Mouse (Mus musculus): ENCODE measurements around the gene Noct.

The Noct gene

GRCm38 (mm10) chr3:51232205-51232910 lies 8.1 kb downstream of the Noct start:
- no peak for DNase-seq

DNA sequence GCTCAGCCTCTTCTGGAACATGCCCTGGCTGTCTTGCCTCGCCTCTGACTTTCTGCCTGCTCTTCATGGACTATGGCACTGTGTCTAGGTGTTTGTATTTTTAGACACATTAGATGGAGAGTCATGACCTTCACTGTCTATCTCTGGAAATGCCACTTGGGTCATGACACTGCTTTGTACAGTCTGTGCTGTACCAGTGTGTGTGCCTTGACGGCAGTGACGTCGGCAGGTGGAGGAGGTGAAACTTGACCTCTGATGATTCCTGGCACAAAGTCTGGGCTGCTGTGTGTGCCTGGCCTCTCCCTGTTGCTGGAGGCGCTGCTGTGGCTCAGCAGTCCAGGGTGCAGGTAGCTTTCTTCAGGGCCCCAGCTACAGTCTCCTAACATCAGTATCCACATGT lies 9.2 kb downstream of the Noct start:
- no peak for DNase-seq

- peak; percentile 79 for DNase-seq
These were observed 9.9 kb downstream of the Noct start for GRCm38 (mm10) chr3:51233918-51234751.

GRCm38 (mm10) chr3:51234752-51235055 lies 10.5 kb downstream of the Noct start:
- no peak for DNase-seq

DNA sequence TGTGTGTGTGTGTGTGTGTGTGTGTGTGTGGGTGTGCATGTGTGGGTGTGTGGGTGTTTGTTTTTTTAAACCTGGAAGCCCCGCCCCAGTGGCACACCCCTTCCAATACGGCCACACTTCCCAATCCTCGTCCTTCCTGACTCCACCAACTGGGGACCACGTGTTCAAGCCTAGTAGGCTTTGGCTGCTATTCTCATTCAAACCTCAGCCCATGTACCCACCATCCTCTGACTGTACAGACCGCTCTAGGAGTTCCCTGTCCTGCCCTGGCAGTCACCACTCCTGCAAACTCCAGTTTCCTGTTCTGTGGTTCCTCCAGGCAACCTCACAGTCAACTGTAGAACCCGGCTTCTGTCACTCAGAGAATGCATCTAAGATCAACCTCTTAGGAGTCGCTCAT lies 14.3 kb downstream of the Noct start:
- DNase-seq = no peak

DNA sequence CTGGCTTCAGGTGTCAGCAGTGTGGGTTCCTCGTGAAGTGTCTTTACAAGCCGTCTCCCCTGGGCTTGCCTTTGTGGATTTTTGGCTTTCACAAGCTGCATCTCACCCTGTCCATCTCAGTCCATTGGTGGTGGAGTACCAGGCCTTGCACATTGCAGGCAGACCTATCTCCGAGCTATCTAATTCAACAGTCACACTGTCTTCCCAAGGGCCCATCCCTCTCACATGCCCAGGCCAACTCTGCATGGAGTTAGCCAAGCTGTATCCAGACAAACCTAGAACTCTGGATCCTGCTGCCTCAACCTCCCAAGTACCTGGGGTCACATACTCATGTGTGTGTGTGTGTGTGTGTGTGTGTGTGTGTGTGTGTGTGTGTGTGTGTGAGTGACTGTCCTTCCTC lies 15.3 kb downstream of the Noct start:
- no peak for DNase-seq

DNA sequence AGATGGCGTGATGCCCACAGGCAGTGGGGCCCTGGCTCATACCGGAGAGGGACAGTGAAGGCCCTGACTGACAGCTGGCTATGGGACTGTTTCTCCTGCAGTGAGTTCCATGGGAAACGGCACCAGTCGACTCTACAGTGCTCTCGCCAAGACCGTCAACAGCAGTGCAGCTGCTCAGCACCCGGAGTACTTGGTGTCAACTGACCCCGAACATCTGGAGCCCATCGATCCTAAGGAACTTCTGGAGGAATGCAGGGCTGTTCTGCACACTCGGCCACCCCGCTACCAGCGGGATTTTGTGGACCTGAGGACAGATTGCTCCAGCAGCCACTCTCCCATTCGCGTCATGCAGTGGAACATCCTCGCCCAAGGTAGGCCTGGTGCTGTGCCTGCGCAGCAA lies 23.5 kb downstream of the Noct start:
- DNase-seq = no peak

GRCm38 (mm10) chr3:51248600-51248999 lies 24.4 kb downstream of the Noct start:
- no peak for DNase-seq

GRCm38 (mm10) chr3:51249460-51249859 lies 25.2 kb downstream of the Noct start:
- DNase-seq = no peak

- DNase-seq = no peak
These were observed 25.6 kb downstream of the Noct start for GRCm38 (mm10) chr3:51249866-51250265.

DNA sequence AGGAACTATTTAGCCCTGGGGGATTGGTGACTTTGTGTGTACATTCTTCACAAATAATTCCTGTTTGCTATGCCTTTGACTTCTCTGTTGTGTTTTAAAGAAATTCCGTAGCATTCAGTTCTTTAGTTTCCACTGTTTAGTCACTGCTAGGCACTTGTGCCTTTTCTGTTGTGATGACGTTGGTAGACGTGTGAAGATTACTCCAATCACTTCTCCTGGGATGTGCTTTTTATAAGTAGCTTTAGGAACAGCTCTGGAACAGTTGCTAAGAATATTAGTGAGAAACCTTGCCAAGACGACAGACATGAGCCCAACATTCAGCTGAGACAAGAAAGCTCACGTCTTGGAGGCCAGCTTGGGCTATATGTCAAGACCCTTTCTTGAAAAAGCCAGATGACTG lies 26.8 kb downstream of the Noct start:
- no peak for DNase-seq

DNA sequence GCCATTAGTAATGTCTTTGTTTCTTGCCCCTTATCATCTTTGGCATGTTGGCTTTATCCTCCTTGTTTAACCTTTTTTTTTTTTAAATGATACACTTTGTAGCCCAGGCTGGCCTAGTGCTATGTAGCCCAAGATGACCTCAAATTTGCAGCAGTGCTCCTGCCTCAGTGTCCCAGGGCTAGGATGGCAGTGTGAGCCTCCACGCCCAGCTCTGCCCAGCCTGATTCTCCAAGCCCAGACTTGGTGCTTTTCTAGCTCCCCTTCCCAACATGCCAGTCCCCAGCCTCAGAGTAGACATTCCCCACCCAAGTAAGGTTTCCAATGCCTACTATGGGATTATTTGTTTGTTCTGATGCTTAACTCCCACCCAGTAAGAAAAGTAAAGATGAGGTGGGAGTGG lies 28.0 kb downstream of the Noct start:
- DNase-seq = no peak

GRCm38 (mm10) chr3:51252689-51253402 lies 28.6 kb downstream of the Noct start:
- DNase-seq = no peak

GRCm38 (mm10) chr3:51254784-51255183 lies 30.5 kb downstream of the Noct start:
- DNase-seq = no peak

DNA sequence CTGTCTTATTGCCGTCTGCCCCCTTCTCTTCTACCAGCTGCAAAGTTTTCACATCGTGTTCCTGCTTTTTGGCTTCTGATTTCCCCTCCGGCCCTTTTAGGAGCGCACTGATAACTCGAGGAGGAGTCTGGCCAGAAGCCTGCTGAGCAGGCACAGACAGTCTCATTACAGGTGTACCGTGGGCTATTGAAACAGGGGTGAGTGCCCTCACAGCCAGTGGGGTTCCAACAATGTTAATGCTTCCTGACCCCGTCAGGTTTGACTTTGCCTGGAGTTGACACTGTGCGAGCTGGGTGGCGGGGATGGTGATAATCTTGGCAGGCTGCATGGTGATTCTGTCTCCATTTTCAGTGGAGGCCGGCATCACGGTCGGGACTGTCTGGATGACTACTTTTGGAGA lies 32.2 kb downstream of the Noct start:
- DNase-seq = no peak

DNA sequence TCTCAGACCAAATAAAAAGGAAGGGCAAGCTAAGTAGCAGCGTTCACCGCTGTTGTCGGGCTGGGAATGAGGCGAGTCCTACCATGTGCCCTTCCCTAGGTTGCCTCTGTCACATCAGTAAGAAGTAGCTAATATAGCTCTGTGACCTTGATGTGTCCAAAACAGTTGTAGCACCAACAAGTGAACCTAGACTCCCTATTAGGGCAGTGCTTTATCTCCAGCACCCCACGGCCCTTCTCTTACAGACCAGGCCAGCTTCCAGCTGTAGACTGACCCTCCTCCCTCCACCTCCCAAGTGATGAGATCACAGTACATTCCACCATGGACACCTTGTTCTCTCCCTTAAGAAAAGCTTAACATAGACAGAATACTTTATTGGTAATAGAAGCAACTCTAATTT lies 33.8 kb downstream of the Noct start:
- DNase-seq = no peak

DNA sequence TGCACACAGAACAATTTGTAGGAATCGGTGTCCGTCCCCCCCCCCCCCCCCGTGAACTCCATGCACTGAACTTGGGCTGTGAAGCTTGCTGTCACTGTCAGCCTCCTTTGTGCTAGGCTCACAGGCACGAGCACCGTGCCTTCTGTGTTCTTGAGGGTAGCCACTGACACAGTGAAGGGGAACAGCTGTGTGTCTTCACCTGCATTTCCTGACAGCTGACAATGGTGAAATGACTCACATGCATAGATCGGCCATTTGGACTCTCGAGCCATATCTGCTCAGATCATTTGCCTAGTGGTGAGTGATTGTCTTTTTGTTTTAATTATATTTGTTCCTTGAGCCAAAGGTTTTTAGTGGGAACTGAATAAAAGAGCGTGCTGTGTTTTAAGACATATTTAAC lies 38.7 kb downstream of the Noct start:
- no peak for DNase-seq

DNA sequence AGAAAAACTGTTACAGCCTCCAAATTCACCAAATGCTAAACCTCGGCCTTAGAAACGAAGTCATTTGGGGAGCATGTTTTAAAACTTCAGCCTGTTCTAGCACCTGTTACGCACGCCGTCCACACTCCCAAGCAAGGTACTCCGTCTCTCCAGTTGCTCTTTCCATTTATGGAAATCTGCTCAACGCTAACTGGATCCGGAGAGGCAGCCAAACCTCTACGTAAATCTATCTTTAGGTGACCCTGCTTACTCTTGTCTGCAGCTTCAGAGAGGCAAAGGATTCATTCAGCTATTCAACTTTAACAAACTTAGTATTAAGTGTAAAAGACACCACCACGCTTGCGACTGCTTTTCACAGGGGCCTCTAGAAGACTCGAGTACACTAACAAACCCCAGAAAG lies 44.2 kb downstream of the Noct start:
- no peak for DNase-seq

DNA sequence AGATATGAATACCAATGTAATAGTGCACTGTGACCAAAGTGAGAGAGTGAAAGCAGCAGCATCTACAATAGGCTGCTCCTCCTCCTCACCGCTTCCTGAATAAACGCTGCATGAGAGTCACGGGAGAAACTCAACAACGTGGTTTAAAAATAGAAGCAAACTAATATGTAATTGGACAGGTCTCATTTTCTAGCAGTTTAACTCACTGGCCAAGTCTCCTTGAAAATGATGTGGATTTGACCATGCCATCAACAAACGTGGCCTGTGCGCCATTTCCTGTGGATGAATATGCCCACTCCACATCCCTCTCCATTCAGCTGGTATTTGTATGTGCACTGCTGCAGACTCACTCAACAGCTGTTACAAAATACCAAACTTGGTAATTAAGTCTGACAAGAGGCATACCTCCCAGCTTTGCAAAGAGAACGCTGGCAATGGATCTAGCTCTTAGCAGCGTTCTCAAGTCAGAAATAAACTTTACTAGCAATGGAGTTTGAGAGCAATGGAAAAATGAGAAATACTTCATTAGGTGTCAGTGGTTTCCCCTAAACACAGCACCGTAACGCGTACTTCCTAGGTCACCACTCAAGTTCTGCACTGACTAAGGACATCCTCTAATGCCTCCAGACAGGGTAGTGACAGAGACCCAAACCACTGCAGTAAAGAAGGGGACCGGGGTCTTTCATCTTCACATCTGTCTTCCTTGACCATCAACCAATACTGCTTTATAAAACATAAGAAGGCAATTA lies 46.0 kb downstream of the Noct start:
- DNase-seq = no peak

GRCm38 (mm10) chr3:51275956-51276398 lies 51.7 kb downstream of the Noct start:
- DNase-seq = peak; percentile 98

DNA sequence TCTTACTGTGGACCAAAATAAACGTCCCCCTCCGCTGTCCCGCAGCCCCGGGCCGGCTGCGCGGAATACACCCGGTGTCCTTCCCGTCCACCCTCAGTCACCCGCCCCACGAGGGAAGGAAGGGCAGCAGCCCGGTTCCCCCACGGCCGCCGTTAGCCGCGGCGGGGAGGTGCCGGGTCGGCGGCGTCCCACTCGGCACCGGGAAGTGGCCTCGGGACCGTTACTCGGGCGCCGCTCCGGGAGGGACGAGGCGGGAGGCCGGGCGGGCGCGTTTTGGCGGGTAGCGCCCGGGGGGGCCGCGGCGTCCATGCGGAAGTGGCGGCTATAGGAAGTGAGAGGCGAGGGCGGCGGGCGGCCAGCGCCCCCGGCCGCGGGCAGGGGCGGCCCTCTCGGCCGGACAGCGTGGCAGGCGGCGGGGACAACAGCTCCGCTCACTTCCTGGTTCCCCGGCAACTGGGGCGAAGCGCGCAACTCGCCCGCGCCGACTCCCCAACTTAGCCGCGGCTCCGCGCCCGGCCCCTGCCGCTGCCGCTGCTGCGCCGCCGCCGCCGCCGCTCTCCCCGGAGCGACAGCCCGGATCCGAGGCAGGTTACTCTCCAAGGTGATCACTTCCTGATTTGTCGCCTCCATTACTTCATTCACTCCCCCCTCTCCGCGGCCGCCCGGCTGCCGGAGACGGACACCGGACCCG lies 52.3 kb downstream of the Noct start:
- DNase-seq = no peak

All from cerebellum, adult 9-11 months (tissue).